Mouse (Mus musculus) brown adipose tissue, adult 24 weeks (tissue): ENCODE measurements around the gene Pdzd2. TPM values are rescaled to one million over a fixed set of nuclear protein-coding genes. Genes with fewer than 3 reads are reported as not detected.

Experiments used
- H3K27ac ChIP-seq: fragments of 200-500 bp; replicated peaks from 2 replicates; pipeline ENCODE4 v1.5.1; 2012; ENCODE audit warnings: low read depth, mild to moderate bottlenecking, low read length
- H3K4me1 ChIP-seq: fragments of 200-500 bp; 2 replicates; pipeline ENCODE4 v1.6.1; 2012; ENCODE audit warnings: low read length, mixed read lengths; ENCODE audit not compliant: control insufficient read depth, insufficient read depth, insufficient read length
- H3K4me3 ChIP-seq: fragments of 200-500 bp; 2 replicates; pipeline ENCODE4 v1.5.1; 2012; ENCODE audit warnings: low read depth, mild to moderate bottlenecking, low read length, moderate library complexity; ENCODE audit not compliant: insufficient read depth
- polyA plus RNA-seq: library from polyadenylated mRNA; stranded (reverse); fragments of >200 nt; gene quantifications from 2 replicates; pipeline ENCODE4 v1.2.4, GENCODE M21; 2012; ENCODE audit not compliant: missing spikeins, insufficient read depth, insufficient read length

Pdzd2 gene
- polyA plus RNA-seq, 1 experiment: 23.7 TPM

DNA sequence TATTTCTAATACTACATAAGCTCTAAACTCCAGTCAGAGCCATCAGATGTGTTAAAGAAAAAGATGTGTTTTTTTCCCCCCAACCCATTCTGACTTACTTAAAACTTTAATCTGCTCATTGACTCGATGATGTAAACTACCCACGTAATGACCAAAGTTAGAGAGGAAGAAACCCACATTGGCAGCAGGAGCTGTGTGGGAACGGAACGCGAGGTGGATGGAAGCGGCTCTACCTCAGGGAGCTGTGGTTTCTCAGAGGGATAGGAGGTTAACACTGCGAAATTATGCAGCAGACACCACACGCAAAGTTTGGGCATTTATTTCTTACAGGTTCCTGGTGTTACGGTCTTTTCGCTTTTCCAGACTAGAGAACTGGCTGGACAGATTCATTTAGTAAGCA lies 233.2 kb downstream of the Pdzd2 start:
- Histone ChIP-seq H3K27ac (no peak overlapping the region), H3K4me1 (peaks cover 39% of the 10 kb centered on the region), H3K4me3 (no peak overlapping the region)

DNA sequence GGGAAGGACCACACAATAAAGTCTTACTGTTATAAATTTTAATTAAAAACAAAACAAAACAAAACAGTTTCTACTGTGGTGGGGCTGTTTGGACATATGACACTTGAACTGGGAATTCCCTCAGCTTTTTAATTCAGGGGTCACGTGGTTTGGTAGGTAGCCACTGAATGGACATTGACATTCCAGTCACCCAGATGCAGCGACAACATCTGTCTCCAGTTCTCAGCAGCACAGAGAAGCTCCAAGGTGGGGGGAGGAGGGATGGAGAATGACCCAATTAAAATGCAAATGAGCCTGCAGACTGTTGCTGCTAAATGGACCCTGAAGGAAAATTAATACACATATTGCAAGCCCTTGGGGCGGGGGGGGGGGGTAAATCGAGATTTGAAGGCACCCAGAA lies 233.6 kb downstream of the Pdzd2 start:
- no peak overlapping the region for H3K27ac ChIP-seq
- H3K4me3 ChIP-seq: no peak overlapping the region
- H3K4me1 ChIP-seq: peaks cover 43% of the 10 kb centered on the region

GRCm38 (mm10) chr15:12505556-12505955 lies 234.2 kb downstream of the Pdzd2 start:
- H3K27ac ChIP-seq: no peak overlapping the region
- no peak overlapping the region for H3K4me3 ChIP-seq
- H3K4me1 ChIP-seq: peaks cover 47% of the 10 kb centered on the region

DNA sequence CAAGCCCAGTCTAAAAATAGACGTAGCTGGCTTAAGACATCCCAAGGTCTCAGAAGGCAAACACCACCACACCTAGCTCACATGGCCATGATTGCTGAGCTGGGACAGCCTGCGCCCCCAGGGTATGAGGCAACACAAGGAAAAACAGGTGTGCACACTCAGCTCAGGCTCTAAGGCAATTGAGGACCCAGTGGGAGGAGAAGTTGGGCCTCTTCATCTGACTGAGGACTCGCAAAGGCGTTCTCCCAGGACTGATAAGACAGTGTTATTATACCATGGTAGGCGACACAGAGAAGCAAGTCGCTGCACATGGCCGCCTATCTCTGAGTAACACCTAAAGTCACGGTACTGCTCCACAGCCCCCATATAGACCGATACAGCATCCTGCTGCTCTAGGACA lies 235.8 kb downstream of the Pdzd2 start:
- H3K27ac ChIP-seq: 0 out of 2 replicates have a peak overlapping the region, but pooled peaks have one; percentile 23

DNA sequence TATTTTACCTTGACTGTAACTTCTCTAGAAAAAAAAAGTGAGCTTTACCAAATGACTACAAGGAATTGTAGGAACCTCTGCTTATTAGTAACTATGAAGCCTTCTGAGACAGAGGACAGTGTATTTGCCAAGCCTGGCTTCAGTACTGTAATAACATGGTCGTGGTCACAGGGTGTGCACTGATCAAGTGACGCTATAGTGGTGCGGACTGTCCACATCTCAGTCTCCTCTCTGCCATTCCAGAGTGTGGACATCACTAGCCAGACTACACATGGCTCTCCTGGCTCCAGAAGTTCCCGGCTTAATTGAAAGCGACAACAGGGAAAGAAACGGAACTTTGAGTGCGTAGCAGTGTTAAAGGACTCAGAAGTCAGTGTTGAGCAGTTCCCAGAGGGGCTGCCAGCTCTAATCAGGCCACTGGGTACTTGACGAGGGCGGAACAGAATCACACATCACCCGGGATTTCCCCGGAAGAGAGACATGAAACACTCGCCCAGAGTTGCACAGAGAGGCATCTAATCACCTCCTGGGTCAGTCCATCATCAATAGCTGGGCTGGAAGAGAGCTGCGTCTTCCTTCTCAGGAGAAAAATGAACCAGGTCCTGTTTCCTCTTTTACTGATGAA lies 237.7 kb downstream of the Pdzd2 start:
- peaks cover 52% of the 10 kb centered on the region for H3K4me1 ChIP-seq
- no peak overlapping the region for H3K4me3 ChIP-seq
- peak overlapping the region; percentile 56; the same call in 1 of the 2 replicates for H3K27ac ChIP-seq

More for the DNA sequence above, 235.8 kb downstream of the Pdzd2 start:
- peaks cover 51% of the 10 kb centered on the region for H3K4me1 ChIP-seq
- no peak overlapping the region for H3K4me3 ChIP-seq

DNA sequence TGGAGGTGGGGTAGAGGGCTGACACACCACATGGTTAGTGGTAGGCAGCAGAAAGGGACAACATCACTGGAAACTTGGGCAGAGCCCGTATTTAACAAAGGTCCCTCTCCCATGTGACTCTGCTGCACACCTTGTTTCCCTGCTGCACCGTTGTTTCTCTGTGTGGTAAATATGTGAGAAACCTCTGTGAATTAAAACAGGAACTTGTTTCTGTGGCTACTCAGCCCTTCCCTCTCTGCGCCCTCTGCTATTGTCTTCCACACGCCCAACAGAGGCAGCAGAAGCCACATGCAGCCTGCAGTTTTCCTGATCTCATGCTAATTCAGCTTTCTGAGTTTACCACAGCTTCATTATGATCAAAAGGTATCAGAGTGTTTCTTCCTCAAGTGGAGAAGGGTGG lies 239.1 kb downstream of the Pdzd2 start:
- Histone ChIP-seq H3K4me1 (peaks cover 55% of the 10 kb centered on the region), H3K27ac (peak overlapping the region; percentile 46), H3K4me3 (no peak overlapping the region)

DNA sequence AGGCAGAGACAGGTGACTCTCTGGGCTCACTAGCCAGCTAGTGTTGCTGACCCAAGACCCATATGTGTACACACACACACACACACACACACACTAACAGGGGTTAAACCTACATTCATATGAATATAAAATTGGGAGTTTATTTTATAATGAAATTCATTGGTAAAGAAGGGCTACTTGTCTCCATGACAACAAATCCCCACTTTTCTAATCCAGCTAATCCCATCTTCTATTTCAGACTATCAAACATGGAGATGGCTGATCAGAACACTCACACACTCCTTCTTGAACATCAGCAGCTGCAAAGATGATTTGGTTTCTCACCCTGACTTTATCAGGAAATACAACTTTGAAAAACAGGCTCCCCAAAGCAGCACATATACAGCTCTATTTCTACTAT lies 245.6 kb downstream of the Pdzd2 start:
- 0 out of 2 replicates have a peak overlapping the region, but pooled peaks have one; percentile 23 for H3K27ac ChIP-seq
- no peak overlapping the region for H3K4me3 ChIP-seq
- peaks cover 42% of the 10 kb centered on the region for H3K4me1 ChIP-seq

DNA sequence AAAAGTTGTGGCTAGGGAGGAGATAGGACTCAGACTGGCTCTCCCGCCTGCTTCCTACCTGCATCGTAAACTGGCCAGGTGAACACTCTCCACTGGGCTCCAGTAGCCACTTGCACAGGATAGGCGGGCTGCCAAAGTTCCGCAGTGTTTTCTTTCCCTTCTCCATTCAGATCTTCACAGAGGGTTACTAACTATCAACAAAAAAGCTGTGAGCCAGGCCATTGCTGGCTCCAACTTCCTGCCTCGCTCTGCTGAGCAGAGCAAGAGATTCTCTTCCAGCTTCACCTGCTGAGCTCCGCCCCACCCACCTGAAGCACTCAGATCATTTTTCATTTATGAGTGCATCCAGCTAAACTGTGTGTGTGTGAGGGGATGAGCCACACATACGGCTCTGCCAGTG lies 246.5 kb downstream of the Pdzd2 start:
- H3K27ac ChIP-seq: peak overlapping the region; percentile 23
- peaks cover 48% of the 10 kb centered on the region for H3K4me1 ChIP-seq
- no peak overlapping the region for H3K4me3 ChIP-seq

DNA sequence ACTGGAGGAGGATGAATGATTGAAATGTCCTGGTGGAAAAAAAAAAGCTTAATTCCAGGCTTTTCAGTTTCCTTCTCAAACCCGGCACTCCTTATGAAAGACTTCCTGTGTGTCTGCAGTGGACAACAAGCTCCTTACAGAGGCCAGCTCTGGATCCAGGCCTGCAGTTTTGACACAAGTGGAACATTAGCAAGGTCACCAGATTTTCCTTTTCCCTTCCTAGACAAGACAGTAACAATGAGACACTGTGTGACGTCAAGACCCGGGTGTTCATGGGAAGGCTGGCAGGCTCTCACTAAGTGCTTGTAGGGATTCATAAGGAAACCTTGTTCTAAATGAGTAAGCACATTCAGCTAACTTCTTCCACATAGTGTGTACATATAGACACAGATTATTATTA lies 248.8 kb downstream of the Pdzd2 start:
- Histone ChIP-seq H3K4me1 (peaks cover 37% of the 10 kb centered on the region), H3K27ac (peak overlapping the region; percentile 97), H3K4me3 (no peak overlapping the region)

DNA sequence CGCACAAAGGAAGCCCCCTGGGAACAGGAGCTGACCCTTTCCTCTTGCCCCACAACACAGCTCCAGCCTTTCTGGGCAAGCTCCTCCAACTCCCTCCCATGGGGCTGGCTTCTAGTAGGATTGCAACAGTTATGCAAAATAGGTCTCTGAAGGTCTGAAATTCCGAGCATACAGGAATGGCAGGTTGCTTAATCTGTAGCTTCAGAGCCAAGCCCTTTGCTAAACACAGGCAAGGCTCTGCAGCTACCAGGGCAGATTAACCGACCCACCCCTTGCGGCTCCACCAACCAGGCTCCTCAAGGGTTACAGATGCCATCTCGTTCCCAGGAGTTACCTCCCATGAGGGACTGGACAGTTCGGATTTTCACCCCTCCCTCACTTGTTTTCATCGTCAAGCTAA lies 249.2 kb downstream of the Pdzd2 start:
- peak overlapping the region; percentile 97 for H3K27ac ChIP-seq
- peaks cover 33% of the 10 kb centered on the region for H3K4me1 ChIP-seq
- H3K4me3 ChIP-seq: no peak overlapping the region

DNA sequence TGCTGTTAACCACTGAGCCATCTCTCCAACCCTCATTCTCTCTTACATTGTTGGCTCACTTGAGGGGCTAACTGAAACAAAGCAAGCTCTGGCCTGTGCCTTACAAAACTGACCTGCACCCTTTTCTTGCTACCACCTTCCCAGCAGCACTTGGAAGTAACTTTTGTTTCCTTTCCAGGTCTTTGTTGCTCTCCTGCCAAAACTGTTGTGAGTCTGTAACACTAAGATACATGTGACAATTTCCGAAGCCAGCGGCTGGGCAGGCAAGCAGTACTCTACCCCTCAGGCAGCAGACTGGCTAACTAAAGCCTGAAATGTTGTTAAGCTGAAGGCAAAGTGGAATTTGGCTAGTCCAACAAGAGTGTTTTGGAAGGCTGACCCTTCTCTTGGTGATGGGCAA lies 251.4 kb downstream of the Pdzd2 start:
- Histone ChIP-seq H3K27ac (peak overlapping the region; percentile 85), H3K4me1 (peaks cover 30% of the 10 kb centered on the region)

DNA sequence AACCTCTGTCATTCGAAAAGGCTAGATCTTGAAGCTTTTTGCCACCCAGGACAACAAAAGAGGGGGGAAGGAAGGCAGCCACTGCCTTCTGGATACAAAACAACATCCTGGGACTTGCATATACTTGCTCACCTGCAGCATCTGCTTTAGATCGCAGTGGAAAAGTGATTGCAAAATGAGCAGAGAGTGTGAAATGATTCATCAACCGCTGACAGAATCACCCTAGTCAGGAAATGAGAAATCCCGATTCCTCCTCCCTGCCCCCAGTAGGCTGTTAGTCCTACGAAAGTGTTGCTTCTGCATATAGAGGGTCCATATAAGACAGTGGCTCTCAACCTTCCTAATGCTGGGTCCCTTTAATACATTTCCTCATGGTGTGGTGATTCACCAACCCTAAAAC lies 258.5 kb downstream of the Pdzd2 start:
- peaks cover 11% of the 10 kb centered on the region for H3K4me1 ChIP-seq
- no peak overlapping the region for H3K27ac ChIP-seq
- H3K4me3 ChIP-seq: no peak overlapping the region

More for the DNA sequence above, 251.4 kb downstream of the Pdzd2 start:
- no peak overlapping the region for H3K4me3 ChIP-seq

DNA sequence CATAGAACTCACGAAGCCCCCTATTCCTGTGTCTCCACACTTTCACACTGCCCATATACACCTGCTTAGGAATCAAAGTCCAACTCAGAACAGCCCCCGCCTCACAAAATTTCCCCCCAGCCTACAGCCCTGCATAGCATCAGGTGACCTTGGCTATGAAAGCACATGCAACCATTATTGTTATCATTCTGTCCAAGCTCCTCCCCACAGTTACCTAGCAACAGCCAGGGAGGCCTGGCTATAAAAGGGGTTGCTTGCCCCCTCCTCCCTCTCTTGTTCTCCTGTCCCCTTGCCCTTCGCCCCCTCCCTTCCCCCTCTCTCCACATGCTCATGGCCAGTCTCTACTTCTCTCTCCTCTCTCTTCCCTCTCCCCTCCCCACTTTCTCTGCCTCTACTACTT lies 259.4 kb downstream of the Pdzd2 start:
- H3K27ac ChIP-seq: peak overlapping the region; percentile 36
- H3K4me1 ChIP-seq: peaks cover 11% of the 10 kb centered on the region
- H3K4me3 ChIP-seq: no peak overlapping the region

GRCm38 (mm10) chr15:12479326-12479725 lies 260.4 kb downstream of the Pdzd2 start:
- H3K4me3 ChIP-seq: no peak overlapping the region
- H3K4me1 ChIP-seq: peaks cover 11% of the 10 kb centered on the region
- H3K27ac ChIP-seq: no peak overlapping the region; the same call in 1 of the 2 replicates

DNA sequence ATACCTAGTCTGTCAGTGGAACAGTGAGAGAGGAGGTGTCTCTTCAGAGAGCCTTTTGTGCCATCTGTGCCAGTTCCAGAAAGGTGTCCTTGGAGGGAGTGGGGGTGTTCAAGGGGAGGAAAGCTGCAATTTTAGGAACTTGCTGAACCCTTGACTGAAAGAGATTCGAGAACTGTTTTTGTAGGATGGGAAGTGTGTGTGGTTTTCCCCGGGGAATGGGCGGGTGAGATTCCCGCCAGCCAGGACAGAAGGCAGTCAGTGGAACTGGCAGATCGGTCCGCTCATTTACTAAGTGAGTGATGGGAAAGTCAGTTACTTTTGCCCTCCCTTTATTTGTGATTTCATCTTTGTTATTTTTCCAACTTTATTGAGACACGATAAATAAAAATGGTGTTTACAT lies 266.1 kb downstream of the Pdzd2 start:
- H3K27ac ChIP-seq: no peak overlapping the region
- H3K4me3 ChIP-seq: no peak overlapping the region
- H3K4me1 ChIP-seq: peaks cover 20% of the 10 kb centered on the region

DNA sequence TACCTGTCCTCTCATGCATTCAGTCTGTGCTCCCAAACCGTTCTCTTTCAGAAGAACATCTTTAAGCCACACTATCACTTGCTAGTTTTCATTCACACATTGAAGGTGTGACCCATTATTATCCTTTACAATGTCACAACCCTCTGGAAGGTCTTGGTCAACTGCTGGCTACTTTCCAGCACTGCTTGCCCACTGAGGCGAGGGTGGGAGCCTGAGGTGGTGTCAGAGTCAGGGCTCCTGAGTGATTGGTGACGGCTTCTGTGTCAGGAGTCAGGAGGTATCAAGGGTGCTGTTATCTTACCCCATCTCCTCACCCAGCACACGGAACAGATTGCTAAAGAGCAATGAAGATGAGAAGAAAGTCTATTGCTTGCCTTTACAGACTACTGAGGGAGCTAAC lies 267.1 kb downstream of the Pdzd2 start:
- Histone ChIP-seq H3K4me1 (peaks cover 22% of the 10 kb centered on the region), H3K27ac (no peak overlapping the region), H3K4me3 (no peak overlapping the region)
